ENCODE assay signal across 10 mouse cellular contexts in genomic region chr8:11430688-11431087, GRCm38 (mm10). TPM values are rescaled to one million over a fixed set of nuclear protein-coding genes. Genes with fewer than 3 reads are reported as not detected.
DNase-seq lines count a peak whose midpoint lies in the region; ATAC-seq and TF ChIP-seq lines count a peak whose summit lies in the region.
"Had no signal": no experiment of that assay in that cellular context is flagged by ENCODE, and none has a peak within 500 bp of the region (broad histone marks: within the 10 kb centered on the region; RNA-seq: fewer than 3 reads in every experiment).

No protein-coding gene starts in this region.

- no peaks in the 10 kb centered on the region for H3K36me3 ChIP-seq in thymus, adult 2 months (ENCODE audit: control insufficient read depth, insufficient read depth, low read length)
- H3K36me3 ChIP-seq in kidney, embryonic 14.5 days (ENCODE audit: control insufficient read depth, insufficient read depth, low read length) = peaks cover 80% of the 10 kb centered on the region
- H3K36me3 ChIP-seq in heart, embryonic 10.5 days = peaks cover 91% of the 10 kb centered on the region

- H3K4me1 ChIP-seq in thymus, adult 2 months (replicated peaks; ENCODE audit: control insufficient read depth, insufficient read depth, low read length) = no peaks in the 10 kb centered on the region
- no peaks in the 10 kb centered on the region for H3K4me1 ChIP-seq in kidney, embryonic 14.5 days (ENCODE audit: control insufficient read depth, insufficient read depth, low read length)
- H3K4me1 ChIP-seq in heart, embryonic 10.5 days = no peaks in the 10 kb centered on the region

- no peak overlapping the region for H3K9ac ChIP-seq in kidney, embryonic 14.5 days (ENCODE audit: low read depth, low read length)

- no peak overlapping the region for H3K4me2 ChIP-seq in kidney, embryonic 14.5 days (replicated peaks; ENCODE audit: low read depth, low read length)

- peak; percentile 59 for DNase-seq in adrenal gland, adult 2 months
- no peak for DNase-seq in adrenal gland, postnatal 4 days (ENCODE audit: low spot score in 2 of 2)
- peak; percentile 52 for DNase-seq in thymus, postnatal 0 days (ENCODE audit: low spot score)
- no peak for DNase-seq in thymus, adult 2 months
- DNase-seq in thymus, postnatal 36 days = peak; percentile 15 to 19
- DNase-seq in heart, embryonic 10.5 days (ENCODE audit: low spot score) = no peak
- no peak for DNase-seq in gastrocnemius, postnatal 10 days

- no peak for TF ChIP-seq POLR2A in thymus, adult 2 months (IDR thresholded peaks at IDR 0.05; ENCODE audit: control insufficient read depth, extremely low read depth, insufficient read depth, low read length, poor library complexity)

- no peak for TF ChIP-seq CTCF in thymus, adult 2 months (IDR thresholded peaks at IDR 0.05; ENCODE audit: borderline replicate concordance, control insufficient read depth, extremely low read depth, insufficient read depth, low read length, poor library complexity)

- H3K27me3 ChIP-seq in thymus, adult 2 months (ENCODE audit: control insufficient read depth, insufficient read depth, low read length) = no peaks in the 10 kb centered on the region
- H3K27me3 ChIP-seq in kidney, embryonic 14.5 days (ENCODE audit: control insufficient read depth, insufficient read depth, low read length) = no peaks in the 10 kb centered on the region
- no peaks in the 10 kb centered on the region for H3K27me3 ChIP-seq in heart, embryonic 10.5 days (ENCODE audit: insufficient read depth, poor library complexity, severe bottlenecking)

- 70% methylated on average over 5 of the region's 5 CpGs for WGBS in thymus, adult 2 months
- 64% methylated on average over 5 of the region's 5 CpGs for WGBS in kidney, embryonic 14.5 days
- WGBS in heart, embryonic 10.5 days = 71% methylated on average over 5 of the region's 5 CpGs

- no peaks in the 10 kb centered on the region for H3K9me3 ChIP-seq in kidney, embryonic 14.5 days (ENCODE audit: control insufficient read depth, low read length)
- no peaks in the 10 kb centered on the region for H3K9me3 ChIP-seq in heart, embryonic 10.5 days

- no peak overlapping the region for H3K27ac ChIP-seq in thymus, adult 2 months (ENCODE audit: control insufficient read depth, insufficient read depth, low read length)
- H3K27ac ChIP-seq in kidney, embryonic 14.5 days (ENCODE audit: low read depth, low read length) = no peak overlapping the region
- H3K27ac ChIP-seq in heart, embryonic 10.5 days = no peak overlapping the region

- no peak overlapping the region for H3K4me3 ChIP-seq in thymus, adult 2 months (ENCODE audit: control insufficient read depth, insufficient read depth, low read length)
- H3K4me3 ChIP-seq in kidney, embryonic 14.5 days (ENCODE audit: low read length) = no peak overlapping the region
- H3K4me3 ChIP-seq in heart, embryonic 10.5 days = no peak overlapping the region
- H3K4me3 ChIP-seq: erythroblast, embryonic 14.5 days; megakaryocyte, embryonic 14.5 days had no signal

- peak; percentile 35; the same call in 1 of the 2 replicates for ATAC-seq in kidney, embryonic 14.5 days (ENCODE audit: low FRiP score, low TSS enrichment)

RNA-seq across cellular contexts. Expression of gene Rab20, which starts 47.8 kb away (rescaled TPM):
- 1 to 10 TPM; 7.9 to 9.6 TPM for total RNA-seq in adrenal gland, adult 2 months (2021)
- polyA plus RNA-seq in adrenal gland, adult 2 months (2012; rRNA removed) = 16.6 and 19.6 TPM in 2 replicates
- total RNA-seq in adrenal gland, postnatal 4 days (2021) = 10 to 100 TPM in 1 of 2 experiments, 1 to 10 TPM in 1; 8.7 to 10.9 TPM
- 6.2 and 8.0 TPM in 2 replicates for polyA plus RNA-seq in thymus, postnatal 0 days (2015; fragmentation: Nextera tagmentation; extraction: Ambion mirVana)
- polyA plus RNA-seq in thymus, adult 2 months (2012; rRNA removed) = 9.6 and 15.0 TPM in 2 replicates
- polyA plus RNA-seq in kidney, embryonic 14.5 days (2014; fragmentation: Nextera tagmentation; extraction: Ambion mirVana) = 19.5 TPM in 2 replicates
- polyA plus RNA-seq in heart, embryonic 10.5 days (2016; fragmentation: Nextera tagmentation; extraction: Ambion mirVana) = 11.2 and 21.9 TPM in 2 replicates
- total RNA-seq in gastrocnemius, postnatal 10 days (2021) = 1 to 10 TPM; 1.1 TPM

Comparison
In these comparisons a context has a peak if more than half of its experiments do, and no peak if none do; other contexts are left out.
1. DNase-seq: peak in adrenal gland, adult 2 months (single experiment), thymus, postnatal 0 days (single experiment) and thymus, postnatal 36 days (2 of 2); none in adrenal gland, postnatal 4 days (0 of 2), thymus, adult 2 months (single experiment), heart, embryonic 10.5 days (single experiment) and gastrocnemius, postnatal 10 days (single experiment).